Mouse (Mus musculus) heart, embryonic 11.5 days (tissue): ENCODE results near the gene Nup93. TPM values are rescaled to one million over a fixed set of nuclear protein-coding genes. Genes with fewer than 3 reads are reported as not detected.
A peak's percentile ranks its signal among the peaks of the same experiment; 100 is the strongest.

ENCODE experiments used
- ATAC-seq: fragments of 200-750 bp; cut with Nextera tagmentation; replicated peaks from 2 replicates; pipeline ENCODE4 v1.8.0; 2017; ENCODE audit warnings: moderate library complexity; ENCODE audit not compliant: insufficient number of reproducible peaks, low FRiP score, low TSS enrichment
- H3K27ac ChIP-seq: fragments of 300-500 bp; sonication (generic); 2 replicates; pipeline ENCODE4 v1.5.1; 2014; ENCODE audit warnings: mild to moderate bottlenecking, low read depth, low read length
- H3K27me3 ChIP-seq: fragments of 300-500 bp; sonication (generic); 2 replicates; pipeline ENCODE4 v1.6.1; 2014; ENCODE audit warnings: mild to moderate bottlenecking, low read length, mixed read lengths; ENCODE audit not compliant: control insufficient read depth, insufficient read depth
- H3K36me3 ChIP-seq: fragments of 300-500 bp; sonication (generic); 2 replicates; pipeline ENCODE4 v1.6.1; 2014; ENCODE audit warnings: mild to moderate bottlenecking, low read length, moderate library complexity, mixed read lengths; ENCODE audit not compliant: control insufficient read depth, insufficient read depth
- H3K4me1 ChIP-seq: fragments of 300-500 bp; sonication (generic); 2 replicates; pipeline ENCODE4 v1.6.1; 2014; ENCODE audit warnings: low read length; ENCODE audit not compliant: control insufficient read depth, insufficient read depth
- H3K4me2 ChIP-seq: fragments of 300-500 bp; sonication (generic); 2 replicates; pipeline ENCODE4 v1.6.1; 2014; ENCODE audit warnings: mild to moderate bottlenecking, moderate library complexity
- H3K4me3 ChIP-seq: fragments of 300-500 bp; sonication (generic); 2 replicates; pipeline ENCODE4 v1.5.1; 2014; ENCODE audit warnings: low read depth, low read length
- H3K9ac ChIP-seq: fragments of 300-500 bp; sonication (generic); 2 replicates; pipeline ENCODE4 v1.6.1; 2014; ENCODE audit warnings: mild to moderate bottlenecking, low read depth, low read length, moderate library complexity
- H3K9me3 ChIP-seq: fragments of 300-500 bp; sonication (generic); replicated peaks from 2 replicates; pipeline ENCODE4 v1.6.1; 2016; ENCODE audit warnings: low read length; ENCODE audit not compliant: control insufficient read depth
- WGBS: fragments of 180-500 bp; shearing (Covaris S2); extraction: QIAGEN DNeasy Blood & Tissue Kit; methylation state at CpG from one replicate; pipeline ENCODE4 v1.1.7; 2014; ENCODE audit not compliant: insufficient replicate concordance; 5-methylcytosine and 5-hydroxymethylcytosine counted together
- polyA plus RNA-seq: library from polyadenylated mRNA; unstranded; fragments of >200 nt; fragmentation: Nextera tagmentation; extraction: Ambion mirVana; gene quantifications from 2 replicates; pipeline ENCODE4 v1.2.1, GENCODE M21; 2014

Gene Nup93
- polyA plus RNA-seq, 1 experiment from 2014 or later: 73.4 TPM

GRCm38 (mm10) chr8:94173848-94174403 is 40.4 kb upstream of the Nup93 start:
- H3K9me3 ChIP-seq: no peaks in the 10 kb centered on the region
- H3K36me3 ChIP-seq: no peaks in the 10 kb centered on the region
- H3K27ac ChIP-seq: no peak overlapping the region
- peak overlapping the region; percentile 56 for H3K4me3 ChIP-seq
- ATAC-seq: no peak
- WGBS: 50% methylated on average over 11 of the region's 11 CpGs
- H3K4me1 ChIP-seq: peaks cover 11% of the 10 kb centered on the region
- peak overlapping the region; percentile 96 for H3K4me2 ChIP-seq
- H3K9ac ChIP-seq: no peak overlapping the region; the same call in 1 of the 2 replicates
- peaks cover 77% of the 10 kb centered on the region for H3K27me3 ChIP-seq

DNA sequence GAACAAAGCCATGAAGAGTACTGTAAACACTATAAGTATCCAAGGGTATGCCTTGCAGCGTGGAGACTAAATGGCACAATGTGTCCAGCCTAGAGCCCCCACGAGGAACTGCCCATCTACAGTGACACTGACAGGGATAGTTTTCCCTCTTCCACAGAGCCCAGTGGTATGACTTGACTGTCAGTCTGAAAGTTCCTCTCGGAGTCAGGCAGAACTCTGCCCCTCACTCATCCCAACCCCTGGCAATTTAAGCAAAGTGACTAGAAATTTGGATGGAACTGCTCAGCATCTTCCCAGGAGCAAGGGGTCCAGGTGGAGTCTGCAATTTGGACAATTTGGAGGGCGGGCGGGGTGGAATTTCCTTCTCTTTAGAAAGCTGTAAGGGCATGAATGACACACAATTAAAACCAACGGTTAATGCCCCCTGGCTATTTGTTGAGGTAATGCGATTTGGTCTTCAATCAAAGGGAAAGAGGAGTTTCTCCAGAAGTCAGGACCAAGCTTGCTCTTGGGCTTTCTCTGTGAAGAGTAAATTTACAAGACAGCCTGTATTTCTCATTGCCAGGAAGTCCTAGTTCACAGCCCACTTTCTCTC is 39.6 kb upstream of the Nup93 start:
- Histone ChIP-seq H3K4me2 (peak overlapping the region; percentile 96), H3K36me3 (no peaks in the 10 kb centered on the region), H3K4me3 (peak overlapping the region; percentile 56; the same call in 1 of the 2 replicates), H3K9me3 (no peaks in the 10 kb centered on the region), H3K27ac (no peak overlapping the region), H3K4me1 (peaks cover 11% of the 10 kb centered on the region), H3K27me3 (peaks cover 79% of the 10 kb centered on the region), H3K9ac (no peak overlapping the region)
- ATAC-seq: no peak
- 36% methylated on average over 7 of the region's 7 CpGs for WGBS

GRCm38 (mm10) chr8:94177716-94178390 is 36.5 kb upstream of the Nup93 start:
- WGBS: 63% methylated on average over 7 of the region's 7 CpGs
- Histone ChIP-seq H3K27ac (peak overlapping the region; percentile 60), H3K9ac (no peak overlapping the region), H3K4me1 (peaks cover 4% of the 10 kb centered on the region; the same call in 1 of the 2 replicates), H3K4me3 (peak overlapping the region; percentile 58; the same call in 1 of the 2 replicates), H3K9me3 (no peaks in the 10 kb centered on the region), H3K4me2 (peak overlapping the region; percentile 93), H3K27me3 (peaks cover 73% of the 10 kb centered on the region), H3K36me3 (no peaks in the 10 kb centered on the region)
- no peak for ATAC-seq

DNA sequence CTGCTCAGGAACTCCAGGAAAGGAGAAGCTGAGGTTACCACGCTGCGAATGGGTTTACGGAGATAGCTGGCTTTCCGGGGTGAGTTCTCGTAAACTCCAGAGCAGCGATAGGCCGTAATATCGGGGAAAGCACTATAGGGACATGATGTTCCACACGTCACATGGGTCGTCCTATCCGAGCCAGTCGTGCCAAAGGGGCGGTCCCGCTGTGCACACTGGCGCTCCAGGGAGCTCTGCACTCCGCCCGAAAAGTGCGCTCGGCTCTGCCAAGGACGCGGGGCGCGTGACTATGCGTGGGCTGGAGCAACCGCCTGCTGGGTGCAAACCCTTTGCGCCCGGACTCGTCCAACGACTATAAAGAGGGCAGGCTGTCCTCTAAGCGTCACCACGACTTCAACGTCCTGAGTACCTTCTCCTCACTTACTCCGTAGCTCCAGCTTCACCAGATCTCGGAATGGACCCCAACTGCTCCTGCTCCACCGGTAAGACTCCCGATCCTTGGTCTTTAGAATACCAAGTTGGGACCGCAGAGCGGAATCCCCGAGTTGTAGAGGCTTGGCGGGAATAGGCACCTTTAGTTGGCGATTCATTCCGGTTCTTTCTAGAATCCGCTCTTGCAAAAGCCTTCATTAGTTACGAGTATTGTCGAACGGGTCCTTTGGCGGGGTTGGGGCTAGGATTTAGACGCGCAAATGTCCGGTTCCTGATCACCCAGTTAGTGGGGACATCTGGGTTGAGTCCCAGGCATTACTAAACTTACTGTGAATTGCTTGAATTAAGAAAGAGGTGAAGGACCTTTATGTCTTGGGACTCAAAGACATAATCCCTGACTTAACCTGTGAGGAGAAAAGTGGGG is 35.3 kb upstream of the Nup93 start, which contains the start of gene Mt1:
TSS of gene Mt1 (plus strand) at position 226 of the 856 bp plus-strand sequence.
- Histone ChIP-seq H3K4me2 (peak within 1 kb of the TSS; percentile 93), H3K27ac (peak within 1 kb of the TSS; percentile 66), H3K9ac (peak within 1 kb of the TSS; percentile 74), H3K4me1 (no peaks in the 10 kb centered on the region), H3K4me3 (peak within 1 kb of the TSS; percentile 58), H3K27me3 (peaks cover 75% of the 10 kb centered on the region), H3K9me3 (no peaks in the 10 kb centered on the region), H3K36me3 (no peaks in the 10 kb centered on the region)
- ATAC-seq: peak; percentile 91
- under 1% methylated on average over 50 of the region's 50 CpGs for WGBS

- peak overlapping the region; percentile 93 for H3K4me2 ChIP-seq
- ATAC-seq: no peak
- no peaks in the 10 kb centered on the region for H3K9me3 ChIP-seq
- peak overlapping the region; percentile 58 for H3K4me3 ChIP-seq
- peak overlapping the region; percentile 66 for H3K27ac ChIP-seq
- H3K4me1 ChIP-seq: no peaks in the 10 kb centered on the region
- peaks cover 75% of the 10 kb centered on the region for H3K27me3 ChIP-seq
- peak overlapping the region; percentile 74 for H3K9ac ChIP-seq
- WGBS: 7% methylated on average over 25 of the region's 25 CpGs
- no peaks in the 10 kb centered on the region for H3K36me3 ChIP-seq
Measured at GRCm38 (mm10) chr8:94179713-94180560, 34.4 kb upstream of the Nup93 start.

DNA sequence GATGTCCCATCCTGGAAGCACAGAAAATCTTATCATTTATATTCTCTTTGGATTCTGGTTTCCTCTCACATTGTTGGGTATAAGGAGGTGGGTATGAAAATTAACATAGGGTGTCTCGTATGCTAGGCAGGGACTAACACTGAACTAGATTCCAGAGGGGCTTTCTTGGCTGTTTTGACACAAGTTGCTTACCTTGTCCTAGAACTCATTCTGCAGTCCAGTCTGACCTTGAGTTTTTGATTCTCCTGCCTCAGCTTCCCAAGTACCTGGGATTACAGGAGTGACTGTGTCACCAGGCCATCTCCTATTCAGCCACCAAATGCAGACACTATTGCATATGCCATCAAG is 33.8 kb upstream of the Nup93 start:
- peak overlapping the region; percentile 74; the same call in 1 of the 2 replicates for H3K9ac ChIP-seq
- WGBS: 92% methylated on average over 1 of the region's 1 CpGs
- H3K4me2 ChIP-seq: peak overlapping the region; percentile 93
- peak overlapping the region; percentile 58 for H3K4me3 ChIP-seq
- no peaks in the 10 kb centered on the region for H3K36me3 ChIP-seq
- no peak for ATAC-seq
- H3K27me3 ChIP-seq: peaks cover 74% of the 10 kb centered on the region
- H3K4me1 ChIP-seq: no peaks in the 10 kb centered on the region
- H3K9me3 ChIP-seq: no peaks in the 10 kb centered on the region
- no peak overlapping the region for H3K27ac ChIP-seq

GRCm38 (mm10) chr8:94182055-94182929 is 32.1 kb upstream of the Nup93 start:
- peak overlapping the region; percentile 37 for H3K27ac ChIP-seq
- peak overlapping the region; percentile 64 for H3K4me2 ChIP-seq
- no peaks in the 10 kb centered on the region for H3K9me3 ChIP-seq
- H3K27me3 ChIP-seq: peaks cover 73% of the 10 kb centered on the region
- H3K4me3 ChIP-seq: peak overlapping the region; percentile 35
- ATAC-seq: no peak
- WGBS: 66% methylated on average over 13 of the region's 13 CpGs
- H3K36me3 ChIP-seq: no peaks in the 10 kb centered on the region
- peaks cover 4% of the 10 kb centered on the region; the same call in 1 of the 2 replicates for H3K4me1 ChIP-seq
- peak overlapping the region; percentile 39; the same call in 1 of the 2 replicates for H3K9ac ChIP-seq
